Mouse (Mus musculus) CD4-positive, CD25-positive, alpha-beta regulatory T cell, adult 9 weeks (primary cell): ENCODE data around the gene Rab7. TPM values are rescaled to one million over a fixed set of nuclear protein-coding genes. Genes with fewer than 3 reads are reported as not detected.

Source experiments
- polyA plus RNA-seq: library from polyadenylated mRNA; unstranded; fragments of 100-300 nt; shearing (Covaris generic); gene quantifications from one replicate; pipeline ENCODE4 v1.2.1, GENCODE M21; 2017

Rab7 gene
- polyA plus RNA-seq = 320 TPM

GRCm38 (mm10) chr6:88044577-88045405 lies at the start of gene Rab7:
Rab7 (minus strand) TSS chr6:88045270.

DNA sequence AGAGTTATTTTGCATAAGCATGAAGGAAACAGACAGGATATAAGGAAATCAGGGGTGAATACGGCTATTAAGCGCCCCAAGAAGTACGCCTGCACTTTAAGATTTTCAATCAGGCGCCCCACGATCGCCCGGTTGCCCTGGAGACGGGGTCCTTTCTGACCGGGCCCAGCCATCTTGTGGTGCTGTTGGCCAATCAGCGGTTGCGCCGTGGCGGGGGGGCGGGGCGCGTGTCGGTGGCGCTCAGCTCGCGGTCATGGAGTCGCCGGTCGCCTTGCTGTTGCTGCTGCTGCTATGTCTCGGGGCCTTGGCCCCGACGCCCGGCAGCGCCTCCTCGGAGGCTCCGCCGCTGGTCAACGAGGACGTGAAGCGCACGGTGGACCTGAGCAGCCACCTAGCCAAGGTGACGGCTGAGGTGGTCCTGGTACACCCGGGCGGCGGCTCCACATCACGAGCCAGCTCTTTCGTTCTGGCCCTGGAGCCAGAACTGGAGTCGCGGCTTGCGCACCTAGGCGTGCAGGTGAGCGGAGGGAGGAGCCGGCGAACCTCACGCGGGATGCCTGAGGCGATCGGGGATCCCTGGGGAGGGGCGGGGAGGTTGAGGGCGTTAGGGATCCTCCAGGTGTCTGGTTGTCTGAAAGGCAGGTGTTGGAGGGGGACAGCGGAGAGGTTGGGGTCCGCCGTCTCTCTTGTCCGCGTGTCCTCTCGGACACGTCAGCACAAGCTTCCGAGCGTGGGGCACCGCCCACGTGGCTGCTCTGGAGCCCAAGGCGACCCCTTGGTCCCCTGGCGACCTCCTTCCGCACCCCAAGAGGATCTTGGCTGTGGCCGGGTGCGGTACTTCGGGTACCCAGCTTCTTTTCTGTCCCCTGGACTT lies 39.4 kb upstream of the Rab7 start, which contains the start of gene Rpn1:
Gene Rpn1 (plus strand): TSS at position 205 of the 874 bp plus-strand sequence.

GRCm38 (mm10) chr6:87981547-87982256 lies 63.4 kb downstream of the Rab7 start, which contains the start of gene H1fx:
H1fx (minus strand) TSS chr6:87981637.

Other genes with a start within 250 kb of the Rab7 start
- gene Rab43, start 233.1 kb downstream of the Rab7 start, polyA plus RNA-seq = 14.6 TPM
- gene Gm45140, start 209.5 kb downstream of the Rab7 start, polyA plus RNA-seq = 5.2 TPM
- 85.5 TPM for gene Isy1, start 206.5 kb downstream of the Rab7 start, polyA plus RNA-seq
- 1,266 TPM for gene Cnbp, start 194.2 kb downstream of the Rab7 start, polyA plus RNA-seq
- gene Copg1, start 157.5 kb downstream of the Rab7 start, polyA plus RNA-seq = 188 TPM
- gene Hmces, start 131.3 kb downstream of the Rab7 start, polyA plus RNA-seq = 54.0 TPM
- gene H1fx, start 63.6 kb downstream of the Rab7 start, polyA plus RNA-seq = not detected
- gene Rpn1, start 39.2 kb upstream of the Rab7 start, polyA plus RNA-seq = 214 TPM
- not detected for gene Gata2, start 148.6 kb upstream of the Rab7 start, polyA plus RNA-seq
- not detected for gene Dnajb8, start 177.0 kb upstream of the Rab7 start, polyA plus RNA-seq